Mouse (Mus musculus) intestine, postnatal 0 days (tissue): ENCODE measurements around the gene Lsm7. TPM values are rescaled to one million over a fixed set of nuclear protein-coding genes. Genes with fewer than 3 reads are reported as not detected.
A peak's percentile ranks its signal among the peaks of the same experiment; 100 is the strongest.

ENCODE experiments used
- ATAC-seq: fragments of 200-750 bp; cut with Nextera tagmentation; 2 replicates; pipeline ENCODE4 v1.8.0; 2017; ENCODE audit warnings: mild to moderate bottlenecking, moderate TSS enrichment, moderate library complexity
- H3K27ac ChIP-seq: fragments of 300-500 bp; sonication (generic); 2 replicates; pipeline ENCODE4 v1.5.1; 2014; ENCODE audit warnings: mild to moderate bottlenecking, low read depth, low read length, moderate library complexity
- H3K27me3 ChIP-seq: fragments of 300-500 bp; sonication (generic); replicated peaks from 2 replicates; pipeline ENCODE4 v1.6.1; 2014; ENCODE audit warnings: low read length, mixed read lengths; ENCODE audit not compliant: control insufficient read depth, insufficient read depth
- H3K36me3 ChIP-seq: fragments of 300-500 bp; sonication (generic); 2 replicates; pipeline ENCODE4 v1.6.1; 2014; ENCODE audit warnings: mild to moderate bottlenecking, moderate library complexity; ENCODE audit not compliant: control insufficient read depth, insufficient read depth
- H3K4me1 ChIP-seq: fragments of 300-500 bp; sonication (generic); replicated peaks from 2 replicates; pipeline ENCODE4 v1.6.1; 2014; ENCODE audit warnings: antibody characterized with exemption, low read length, mixed read lengths; ENCODE audit not compliant: control insufficient read depth, insufficient read depth
- H3K4me2 ChIP-seq: fragments of 300-500 bp; sonication (generic); replicated peaks from 2 replicates; pipeline ENCODE4 v1.6.1; 2014; ENCODE audit warnings: low read depth, mild to moderate bottlenecking, moderate library complexity
- H3K4me3 ChIP-seq: fragments of 300-500 bp; sonication (generic); 2 replicates; pipeline ENCODE4 v1.5.1; 2014; ENCODE audit warnings: low read depth, low read length
- H3K9ac ChIP-seq: fragments of 300-500 bp; sonication (generic); 2 replicates; pipeline ENCODE4 v1.6.1; 2014; ENCODE audit warnings: mild to moderate bottlenecking, low read depth, low read length
- H3K9me3 ChIP-seq: fragments of 300-500 bp; sonication (generic); 2 replicates; pipeline ENCODE4 v1.6.1; 2016; ENCODE audit warnings: mixed run types; ENCODE audit not compliant: control insufficient read depth
- CTCF ChIP-seq: sonication (generic); IDR thresholded peaks from 2 replicates; pipeline ENCODE4 v1.5.1; 2016; ENCODE audit warnings: low read depth, mild to moderate bottlenecking, control low read depth, antibody characterized with exemption, moderate library complexity
- WGBS: fragments of 180-500 bp; shearing (Covaris S2); extraction: QIAGEN DNeasy Blood & Tissue Kit; methylation state at CpG from one replicate; pipeline ENCODE4 v1.1.7; 2014; 5-methylcytosine and 5-hydroxymethylcytosine counted together
- polyA plus RNA-seq: library from polyadenylated mRNA; unstranded; fragments of >200 nt; fragmentation: Nextera tagmentation; extraction: Ambion mirVana; gene quantifications from 2 replicates; pipeline ENCODE4 v1.2.1, GENCODE M21; 2015

The Lsm7 gene
- polyA plus RNA-seq, 1 experiment from 2014 or later, result 130 TPM

DNA sequence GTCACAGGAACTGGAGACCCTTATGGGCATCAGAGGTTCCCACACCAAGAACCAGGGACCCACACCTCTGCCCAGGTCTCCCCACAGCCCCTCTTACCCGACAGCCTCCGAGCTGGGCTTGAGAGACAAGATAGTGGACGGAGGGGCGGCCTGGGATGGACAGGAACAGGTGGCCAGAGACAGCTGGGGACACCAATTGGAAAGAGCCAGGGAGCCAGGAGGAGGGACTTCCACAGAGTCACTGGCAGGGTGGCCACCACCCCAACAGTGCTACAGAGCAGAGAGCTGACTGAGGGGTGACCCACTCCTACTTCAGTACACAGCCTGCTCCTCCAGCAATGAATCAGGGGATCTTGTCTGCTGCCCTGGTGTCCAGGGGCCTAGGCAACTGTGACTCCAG is 41.6 kb downstream of the Lsm7 start, which contains the start of gene Jsrp1:
TSS of gene Jsrp1 (minus strand) at position 133 of the 400 bp plus-strand sequence.
- Histone ChIP-seq H3K36me3 (no peaks in the 10 kb centered on the region), H3K4me2 (no peak within 1 kb of the TSS), H3K4me3 (no peak within 1 kb of the TSS), H3K9me3 (no peaks in the 10 kb centered on the region), H3K9ac (no peak within 1 kb of the TSS), H3K4me1 (0 out of 2 replicates have a peak, but pooled peaks cover 11% of the 10 kb centered on the region), H3K27me3 (peaks cover 9% of the 10 kb centered on the region), H3K27ac (no peak within 1 kb of the TSS)
- WGBS, result 76% methylated on average over 4 of the region's 4 CpGs
- TF ChIP-seq CTCF, result no peak
- no peak for ATAC-seq

DNA sequence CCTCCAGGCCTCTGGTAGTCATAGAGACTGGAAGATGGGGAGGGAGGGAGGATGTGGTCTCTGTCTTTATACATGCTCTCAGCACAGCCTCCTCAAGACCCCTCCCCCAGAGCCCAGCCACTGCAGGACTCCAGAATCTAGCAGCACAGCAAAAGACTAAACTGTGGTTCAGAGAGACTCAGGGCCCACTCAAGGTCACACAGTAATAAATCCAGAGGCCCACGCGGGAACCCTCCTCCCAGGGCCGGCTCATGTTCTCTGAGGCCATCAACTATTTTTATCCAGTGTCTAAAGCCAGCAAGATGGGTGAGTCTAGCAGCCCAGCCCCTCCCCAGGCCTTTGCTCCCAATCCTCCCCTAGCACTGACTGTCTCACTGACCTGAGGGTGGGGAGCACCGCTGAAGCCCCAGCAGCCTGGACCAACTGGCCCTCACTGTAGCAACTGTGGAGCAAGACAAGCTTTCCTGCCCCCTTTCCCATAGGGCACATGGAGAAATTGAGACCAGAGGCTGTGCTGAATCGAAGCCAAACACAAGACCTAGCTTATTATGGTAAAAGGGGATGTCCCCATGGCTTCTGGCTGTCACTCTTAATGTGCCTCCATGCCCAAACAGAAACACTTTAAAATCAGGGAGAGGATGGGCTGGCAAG is 42.5 kb downstream of the Lsm7 start:
- H3K9ac ChIP-seq, result no peak overlapping the region
- H3K4me3 ChIP-seq, result no peak overlapping the region
- peaks cover 12% of the 10 kb centered on the region for H3K27me3 ChIP-seq
- no peaks in the 10 kb centered on the region for H3K9me3 ChIP-seq
- no peak for TF ChIP-seq CTCF
- no peaks in the 10 kb centered on the region for H3K36me3 ChIP-seq
- H3K4me1 ChIP-seq, result 0 out of 2 replicates have a peak, but pooled peaks cover 13% of the 10 kb centered on the region
- ATAC-seq, result no peak
- H3K4me2 ChIP-seq, result no peak overlapping the region
- H3K27ac ChIP-seq, result no peak overlapping the region
- WGBS, result 25% methylated on average over 5 of the region's 5 CpGs

DNA sequence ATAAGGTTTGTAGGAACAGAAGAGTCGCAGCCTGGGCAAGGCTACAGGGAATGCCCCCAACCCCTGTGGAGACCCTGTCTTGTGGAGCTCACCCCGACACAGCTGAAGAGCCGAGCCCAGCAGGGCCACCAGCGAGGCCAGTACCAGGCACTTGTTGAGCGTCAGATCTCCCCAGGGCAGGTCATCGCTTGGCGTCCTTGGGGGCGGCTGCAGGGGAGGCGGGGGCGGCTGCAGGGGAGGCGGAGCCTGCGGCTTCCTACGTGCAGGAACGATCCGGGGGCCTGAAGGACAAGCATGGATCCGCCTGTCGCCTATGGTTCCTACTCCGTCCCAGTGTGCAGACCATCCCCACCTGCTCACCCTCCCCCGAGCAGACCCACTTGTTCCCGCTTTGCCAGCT is 44.9 kb downstream of the Lsm7 start:
- H3K4me3 ChIP-seq, result no peak overlapping the region

DNA sequence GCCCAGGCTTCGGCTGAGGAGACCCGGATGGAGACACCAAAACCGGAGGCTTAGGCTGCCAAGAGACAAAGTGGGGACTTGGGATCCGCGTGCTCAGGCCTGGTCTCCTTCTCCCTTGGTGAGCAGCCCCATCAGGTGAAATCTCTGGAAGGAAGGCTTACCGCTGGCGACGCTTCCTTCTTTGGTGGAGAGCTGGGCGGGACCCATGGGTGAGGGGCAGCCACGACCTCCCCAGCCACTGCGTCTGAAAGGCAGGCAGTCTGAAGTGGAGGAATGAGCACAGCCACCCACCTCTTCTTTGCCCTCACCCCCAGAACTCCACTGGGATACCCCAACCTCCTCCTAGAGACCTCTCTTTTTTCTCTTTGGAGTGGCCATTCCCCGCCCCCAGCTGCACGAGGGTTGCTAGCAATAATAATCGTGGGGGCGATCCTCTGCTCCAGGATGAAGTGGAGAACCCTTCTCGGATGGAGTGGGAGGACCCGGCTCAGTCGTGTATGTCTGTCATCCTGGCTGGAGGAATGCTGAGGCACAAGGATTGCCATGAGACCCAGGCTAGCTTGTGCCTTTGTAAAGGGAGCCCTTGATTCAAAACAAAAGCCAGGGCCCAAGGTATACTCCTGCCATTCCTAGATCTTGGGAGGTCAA is 45.9 kb downstream of the Lsm7 start:
- Histone ChIP-seq H3K36me3 (peaks cover 12% of the 10 kb centered on the region), H3K27me3 (peaks cover 20% of the 10 kb centered on the region), H3K9ac (0 out of 2 replicates have a peak overlapping the region, but pooled peaks have one; percentile 17), H3K9me3 (no peaks in the 10 kb centered on the region), H3K4me1 (0 out of 2 replicates have a peak, but pooled peaks cover 13% of the 10 kb centered on the region), H3K4me2 (peak overlapping the region; percentile 44), H3K4me3 (no peak overlapping the region; the same call in 1 of the 2 replicates), H3K27ac (no peak overlapping the region)
- TF ChIP-seq CTCF, result no peak
- no peak for ATAC-seq
- 18% methylated on average over 18 of the region's 18 CpGs for WGBS

More for the DNA sequence above, 44.9 kb downstream of the Lsm7 start:
- peak overlapping the region; percentile 43 for H3K4me2 ChIP-seq
- TF ChIP-seq CTCF, result no peak
- WGBS, result 7% methylated on average over 18 of the region's 20 CpGs
- peaks cover 2% of the 10 kb centered on the region; the same call in 1 of the 2 replicates for H3K36me3 ChIP-seq
- no peak overlapping the region for H3K27ac ChIP-seq
- no peak for ATAC-seq
- no peak overlapping the region for H3K9ac ChIP-seq
- H3K27me3 ChIP-seq, result peaks cover 20% of the 10 kb centered on the region
- 0 out of 2 replicates have a peak, but pooled peaks cover 13% of the 10 kb centered on the region for H3K4me1 ChIP-seq
- no peaks in the 10 kb centered on the region for H3K9me3 ChIP-seq

DNA sequence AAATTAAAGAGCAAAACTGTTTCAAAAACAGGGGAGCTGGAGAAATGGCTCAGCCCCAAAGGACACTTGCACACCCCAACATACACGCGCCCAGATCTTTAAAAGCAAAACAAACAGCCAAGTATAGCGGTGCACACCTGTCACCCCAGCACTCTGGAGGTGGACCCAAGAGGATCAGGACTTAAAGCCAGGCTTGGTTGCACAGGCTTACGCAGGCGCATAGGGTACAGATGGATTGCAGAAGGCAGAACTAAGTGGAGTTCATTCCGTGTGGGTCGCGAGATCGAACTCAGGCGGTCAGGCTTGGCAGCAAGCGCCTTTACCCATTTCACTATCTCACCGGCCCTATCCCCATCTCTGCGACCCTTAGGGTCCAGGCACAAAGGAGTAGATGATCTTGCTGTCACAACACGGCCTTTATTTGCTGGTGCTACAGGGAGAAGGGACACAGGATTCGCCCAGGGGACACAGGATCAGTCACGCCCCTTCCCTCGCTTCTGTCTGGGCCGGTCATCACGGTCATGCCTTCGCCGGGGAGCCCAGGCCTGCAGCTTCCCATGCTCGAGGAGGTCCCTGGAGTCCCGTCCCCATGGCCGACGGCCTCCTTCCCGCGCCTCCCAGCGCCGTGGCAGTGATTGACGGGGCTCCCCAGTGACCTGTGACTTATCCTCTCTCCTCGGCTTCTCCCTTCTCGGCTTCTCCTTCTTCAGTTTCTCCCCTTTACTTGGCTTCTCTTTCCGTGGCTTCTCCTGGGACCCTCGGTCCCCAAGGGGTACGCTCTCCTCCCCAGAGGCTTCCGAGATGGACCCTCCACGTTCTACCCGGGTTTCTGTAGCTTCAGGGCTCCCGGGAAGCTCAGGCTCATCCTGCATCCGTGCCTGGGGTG is 46.7 kb downstream of the Lsm7 start:
- WGBS, result 29% methylated on average over 40 of the region's 40 CpGs
- peak overlapping the region; percentile 44 for H3K4me2 ChIP-seq
- ATAC-seq, result no peak
- H3K36me3 ChIP-seq, result peaks cover 20% of the 10 kb centered on the region
- H3K9me3 ChIP-seq, result no peaks in the 10 kb centered on the region
- no peak for TF ChIP-seq CTCF
- H3K4me3 ChIP-seq, result no peak overlapping the region
- H3K27ac ChIP-seq, result no peak overlapping the region
- 0 out of 2 replicates have a peak overlapping the region, but pooled peaks have one; percentile 17 for H3K9ac ChIP-seq
- 0 out of 2 replicates have a peak, but pooled peaks cover 13% of the 10 kb centered on the region for H3K4me1 ChIP-seq
- H3K27me3 ChIP-seq, result peaks cover 20% of the 10 kb centered on the region
